ENCODE assay signal across 28 mouse cellular contexts in the genomic region with DNA sequence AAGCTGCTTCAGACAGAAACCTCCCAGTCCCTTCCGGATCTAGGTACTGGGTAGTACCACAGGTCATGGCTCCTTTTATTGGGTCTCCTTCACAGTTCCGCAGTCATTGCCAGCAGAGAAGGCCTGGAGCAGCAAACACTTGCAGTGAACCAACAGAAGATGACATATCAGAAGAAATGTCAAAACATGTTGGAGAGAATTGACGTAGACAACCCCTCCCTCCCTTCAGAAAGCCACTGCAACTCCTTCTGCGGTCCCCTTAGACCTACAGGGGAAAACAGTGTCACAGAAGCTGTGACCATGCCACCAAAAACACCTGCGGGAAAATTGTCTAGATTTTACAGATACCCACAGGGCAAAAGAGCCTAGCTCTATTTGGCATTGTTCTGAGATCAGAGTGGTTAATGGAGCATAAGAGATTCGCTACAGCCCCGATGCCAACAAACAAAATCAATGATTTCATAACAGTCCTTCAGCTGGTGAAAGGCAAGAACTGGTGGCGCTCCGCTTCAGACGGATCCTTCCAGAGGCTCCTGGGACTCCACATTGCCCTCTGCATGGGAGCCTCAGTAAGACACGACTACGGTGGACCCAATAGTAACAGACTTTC. TPM values are rescaled to one million over a fixed set of nuclear protein-coding genes. Genes with fewer than 3 reads are reported as not detected.
"Had no signal": no experiment of that assay in that cellular context is flagged by ENCODE, and none has a peak within 500 bp of the region (broad histone marks: within the 10 kb centered on the region; RNA-seq: fewer than 3 reads in every experiment).

Gene Il20 (minus strand): TSS at position 51 of the 610 bp plus-strand sequence.

- H3K9ac ChIP-seq: lung, embryonic 14.5 days; midbrain, embryonic 12.5 days; neural tube, embryonic 13.5 days; neural tube, embryonic 15.5 days; stomach, embryonic 15.5 days had no signal

- ATAC-seq: midbrain, embryonic 16.5 days had no signal

- H3K4me2 ChIP-seq: lung, embryonic 14.5 days; midbrain, embryonic 12.5 days; neural tube, embryonic 13.5 days; neural tube, embryonic 15.5 days; stomach, embryonic 15.5 days had no signal

- H3K27ac ChIP-seq: midbrain, embryonic 10.5 days; midbrain, embryonic 12.5 days; neural tube, embryonic 13.5 days; neural tube, embryonic 15.5 days; stomach, embryonic 15.5 days; stomach, postnatal 0 days had no signal

- DNase-seq: lung, adult 18-20 months; lung, embryonic 14.5 days; lung, postnatal 10 days; lung, postnatal 4 days; midbrain, embryonic 14.5 days; right cerebral cortex, adult 18-20 months; right cerebral cortex, postnatal 25 days; right cerebral cortex, postnatal 4 days; spleen, adult 18-20 months; thymus, adult 2 months; thymus, postnatal 25 days; thymus, postnatal 4 days had no signal

- H3K4me3 ChIP-seq: midbrain, embryonic 10.5 days; midbrain, embryonic 12.5 days; myocyte; neural tube, embryonic 13.5 days; neural tube, embryonic 15.5 days; stomach, embryonic 15.5 days had no signal

- H3K9me3 ChIP-seq: midbrain, embryonic 10.5 days; midbrain, embryonic 12.5 days; neural tube, embryonic 13.5 days; neural tube, embryonic 15.5 days; stomach, embryonic 15.5 days had no signal

- H3K27me3 ChIP-seq: midbrain, embryonic 12.5 days; neural tube, embryonic 13.5 days; neural tube, embryonic 15.5 days; stomach, embryonic 15.5 days had no signal

- H3K36me3 ChIP-seq: midbrain, embryonic 10.5 days; midbrain, embryonic 12.5 days; neural tube, embryonic 13.5 days; neural tube, embryonic 15.5 days; stomach, embryonic 15.5 days had no signal

- H3K4me1 ChIP-seq: midbrain, embryonic 10.5 days; midbrain, embryonic 12.5 days; neural tube, embryonic 13.5 days; neural tube, embryonic 15.5 days; stomach, embryonic 15.5 days had no signal

RNA-seq across cellular contexts. Expression of gene Il20, which starts in this region (rescaled TPM):
- total RNA-seq: megakaryocyte, adult 5-6 weeks; megakaryocyte-erythroid progenitor cell, adult 5-6 weeks had no signal
- polyA plus RNA-seq: liver, embryonic 16.5 days; lung, embryonic 14.5 days; lung, embryonic 16.5 days; midbrain, embryonic 10.5 days; midbrain, embryonic 12.5 days; midbrain, embryonic 14.5 days; midbrain, embryonic 16.5 days; myocyte; neural tube, embryonic 11.5 days; neural tube, embryonic 13.5 days; neural tube, embryonic 15.5 days; small intestine, adult 2 months; stomach, embryonic 15.5 days; stomach, postnatal 0 days; testis, adult 2 months; thymus, adult 2 months; urinary bladder, adult 2 months had no signal
